ENCODE assay signal across 21 mouse cellular contexts in the genomic region with DNA sequence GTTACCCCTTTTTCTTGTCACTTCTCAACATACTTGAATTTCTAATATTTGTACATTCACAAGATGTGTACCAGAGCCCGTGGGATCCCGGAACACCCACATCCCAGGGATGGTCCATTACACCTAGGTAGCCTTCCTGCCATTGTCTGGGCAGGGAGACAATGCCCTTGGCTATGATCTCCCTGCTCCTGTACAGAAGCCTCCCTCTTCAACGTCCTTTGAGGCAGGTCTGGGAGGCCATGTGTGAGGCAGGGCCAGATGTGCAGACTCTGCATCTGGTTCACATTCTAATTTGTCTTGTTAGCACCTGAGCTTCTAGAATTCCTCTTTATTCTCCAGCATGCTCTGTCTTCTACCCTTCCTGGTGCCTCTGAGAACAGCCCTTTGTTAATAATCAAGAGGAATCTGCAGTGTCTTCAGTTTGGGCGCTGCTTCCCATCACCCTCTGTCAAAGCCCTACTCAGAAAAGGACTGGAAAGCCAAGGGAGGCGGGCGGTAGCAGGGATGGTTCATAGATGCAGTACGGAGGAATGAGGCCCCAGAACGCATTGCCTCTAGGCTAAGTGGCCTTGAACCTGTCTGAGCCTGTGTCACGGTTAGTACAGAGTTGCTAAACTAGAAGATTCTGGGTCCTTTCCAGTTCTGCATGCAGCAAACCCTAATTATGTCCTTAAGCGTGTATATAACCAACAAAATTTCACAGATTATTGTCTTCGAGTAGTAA. TPM values are rescaled to one million over a fixed set of nuclear protein-coding genes. Genes with fewer than 3 reads are reported as not detected.
A peak's percentile ranks its signal among the peaks of the same experiment; 100 is the strongest.
DNase-seq lines count a peak whose midpoint lies in the region; ATAC-seq lines count a peak whose summit lies in the region.
"Had no signal": no experiment of that assay in that cellular context is flagged by ENCODE, and none has a peak within 500 bp of the region (broad histone marks: within the 10 kb centered on the region; RNA-seq: fewer than 3 reads in every experiment).

No protein-coding gene starts in this region.

- WGBS in lung, embryonic 15.5 days, result 60% methylated on average over 11 of the region's 11 CpGs

- DNase-seq in adrenal gland, postnatal 10 days, result peak; percentile 1
- no peak for DNase-seq in adrenal gland, postnatal 36 days
- peak; percentile 2 for DNase-seq in layer of hippocampus, adult 11-12 months (ENCODE audit: low spot score)
- no peak for DNase-seq in layer of hippocampus, adult 9-11 months
- no peak for DNase-seq in lung, postnatal 25 days (ENCODE audit: low spot score)
- DNase-seq in spleen, postnatal 4 days (ENCODE audit: low spot score in 2 of 2), result peak; percentile 8 to 51
- DNase-seq in spleen, postnatal 14 days (ENCODE audit: low spot score in 2 of 2), result no peak
- DNase-seq: layer of hippocampus, postnatal 36 days; liver, embryonic 13.5 days had no signal

- peaks cover 19% of the 10 kb centered on the region for H3K4me1 ChIP-seq in lung, embryonic 15.5 days

- no peak overlapping the region for H3K9ac ChIP-seq in lung, embryonic 15.5 days
- H3K9ac ChIP-seq: liver, embryonic 13.5 days had no signal

- no peak overlapping the region for H3K4me3 ChIP-seq in lung, embryonic 15.5 days
- H3K4me3 ChIP-seq: liver, embryonic 13.5 days had no signal

- no peak overlapping the region for H3K4me2 ChIP-seq in lung, embryonic 15.5 days
- H3K4me2 ChIP-seq: liver, embryonic 13.5 days had no signal

- no peak for ATAC-seq in lung, embryonic 15.5 days (ENCODE audit: borderline replicate concordance, extremely low read depth, low FRiP score, low TSS enrichment)
- ATAC-seq: intestine, embryonic 16.5 days had no signal

- no peaks in the 10 kb centered on the region for H3K9me3 ChIP-seq in lung, embryonic 15.5 days
- H3K9me3 ChIP-seq: liver, embryonic 13.5 days had no signal

- no peaks in the 10 kb centered on the region for H3K36me3 ChIP-seq in lung, embryonic 15.5 days
- H3K36me3 ChIP-seq: liver, embryonic 13.5 days had no signal

- peaks cover 21% of the 10 kb centered on the region; the same call in 1 of the 2 replicates for H3K27me3 ChIP-seq in lung, embryonic 15.5 days

- H3K27ac ChIP-seq in lung, embryonic 15.5 days, result peak overlapping the region; percentile 12; the same call in 1 of the 2 replicates
- H3K27ac ChIP-seq: kidney, postnatal 0 days; liver, embryonic 13.5 days had no signal

RNA-seq across cellular contexts. Expression of a gene that starts 1.6 kb away (rescaled TPM):
- total RNA-seq in adrenal gland, postnatal 10 days (2021), result 10 to 100 TPM in 1 of 2 experiments, 1 to 10 TPM in 1; 6.3 to 15.8 TPM
- under 1 TPM; 0.20 to 0.70 TPM for total RNA-seq in adrenal gland, postnatal 36 days (2021)
- polyA plus RNA-seq in lung, embryonic 15.5 days (2015; fragmentation: Nextera tagmentation; extraction: Ambion mirVana), result 44.2 and 44.8 TPM in 2 replicates
- total RNA-seq: adrenal gland, adult 2 months; common myeloid progenitor, adult 5-6 weeks; hematopoietic stem cell, adult 5-6 weeks had no signal

RNA-seq across cellular contexts. Expression of a gene that starts 39.3 kb away (rescaled TPM):
- not detected for total RNA-seq in adrenal gland, postnatal 10 days (2021)
- under 1 TPM in 1 of 2 experiments, not detected in 1; 0.13 TPM for total RNA-seq in adrenal gland, postnatal 36 days (2021)
- not detected in 2 replicates for polyA plus RNA-seq in lung, embryonic 15.5 days (2015; fragmentation: Nextera tagmentation; extraction: Ambion mirVana)
- total RNA-seq: adrenal gland, adult 2 months; common myeloid progenitor, adult 5-6 weeks; gastrocnemius, postnatal 10 days; hematopoietic stem cell, adult 5-6 weeks; layer of hippocampus, postnatal 36 days had no signal
- polyA plus RNA-seq: adrenal gland, adult 2 months; embryonic facial prominence, embryonic 11.5 days; heart, embryonic 14.5 days; hindbrain, embryonic 16.5 days; intestine, embryonic 16.5 days; limb, embryonic 11.5 days; liver, embryonic 13.5 days; stomach, embryonic 16.5 days had no signal

RNA-seq across cellular contexts. Expression of a gene that starts 39.4 kb away (rescaled TPM):
- total RNA-seq in adrenal gland, postnatal 10 days (2021), result 10 to 100 TPM; 75.0 to 75.3 TPM
- total RNA-seq in adrenal gland, postnatal 36 days (2021), result 100 to 1,000 TPM in 1 of 2 experiments, 10 to 100 TPM in 1; 90.8 to 126 TPM
- 53.2 and 57.0 TPM in 2 replicates for polyA plus RNA-seq in lung, embryonic 15.5 days (2015; fragmentation: Nextera tagmentation; extraction: Ambion mirVana)

Comparison
In these comparisons a context has a peak if more than half of its experiments do, and no peak if none do; other contexts are left out.
1. DNase-seq: peak in adrenal gland, postnatal 10 days (single experiment), layer of hippocampus, adult 11-12 months (single experiment) and spleen, postnatal 4 days (2 of 2); none in adrenal gland, postnatal 36 days (0 of 2), layer of hippocampus, adult 9-11 months (single experiment), lung, postnatal 25 days (single experiment) and spleen, postnatal 14 days (0 of 2).
2. RNA of a gene that starts 1.6 kb away (total RNA-seq): 6.3 to 15.8 TPM in adrenal gland, postnatal 10 days; 0.20 to 0.70 TPM in adrenal gland, postnatal 36 days; every median in the first group is over 4 times any median in the second.